Mouse (Mus musculus) heart, postnatal 0 days (tissue): Measurements from ENCODE around the gene H2al2a. TPM values are rescaled to one million over a fixed set of nuclear protein-coding genes. Genes with fewer than 3 reads are reported as not detected.

Experiments
- ATAC-seq: fragments of 200-750 bp; cut with Nextera tagmentation; 2 replicates; pipeline ENCODE4 v1.8.0; 2017; ENCODE audit warnings: low read depth, moderate number of reproducible peaks, moderate library complexity; ENCODE audit not compliant: insufficient read depth
- DNase-seq: peaks from one replicate; pipeline ENCODE4 v3.0.0-alpha.2; 2016; ENCODE audit warnings: low spot score
- H3K27ac ChIP-seq: fragments of 300-500 bp; sonication (generic); 2 replicates; pipeline ENCODE4 v1.5.1; 2014; ENCODE audit warnings: low read depth, mild to moderate bottlenecking
- H3K27me3 ChIP-seq: fragments of 300-500 bp; sonication (generic); 2 replicates; pipeline ENCODE4 v1.6.1; 2014; ENCODE audit warnings: low read length, mixed read lengths; ENCODE audit not compliant: control insufficient read depth, insufficient read depth
- H3K36me3 ChIP-seq: fragments of 300-500 bp; sonication (generic); replicated peaks from 2 replicates; pipeline ENCODE4 v1.6.1; 2014; ENCODE audit warnings: low read length, mixed read lengths; ENCODE audit not compliant: control insufficient read depth, insufficient read depth
- H3K4me1 ChIP-seq: fragments of 300-500 bp; sonication (generic); 2 replicates; pipeline ENCODE4 v1.6.1; 2014; ENCODE audit warnings: antibody characterized with exemption; ENCODE audit not compliant: control insufficient read depth, insufficient read depth
- H3K4me2 ChIP-seq: fragments of 300-500 bp; sonication (generic); 2 replicates; pipeline ENCODE4 v1.6.1; 2014; ENCODE audit warnings: low read depth, mild to moderate bottlenecking, low read length, moderate library complexity
- H3K4me3 ChIP-seq: fragments of 300-500 bp; sonication (generic); 2 replicates; pipeline ENCODE4 v1.5.1; 2014; ENCODE audit warnings: low read depth, low read length
- H3K9ac ChIP-seq: fragments of 300-500 bp; sonication (generic); replicated peaks from 2 replicates; pipeline ENCODE4 v1.6.1; 2014; ENCODE audit warnings: low read depth, low read length, mixed read lengths
- H3K9me3 ChIP-seq: fragments of 300-500 bp; sonication (generic); replicated peaks from 2 replicates; pipeline ENCODE4 v1.6.1; 2016; ENCODE audit warnings: low read length; ENCODE audit not compliant: control insufficient read depth
- CTCF ChIP-seq: IDR thresholded peaks from 2 replicates; pipeline ENCODE4 v1.5.1; 2016; ENCODE audit warnings: antibody characterized with exemption, control low read depth, low read depth
- EP300 ChIP-seq: IDR thresholded peaks from 2 replicates; pipeline ENCODE4 v1.6.1; 2016; ENCODE audit warnings: antibody characterized with exemption, low read depth
- WGBS: fragments of 180-500 bp; shearing (Covaris S2); extraction: QIAGEN DNeasy Blood & Tissue Kit; methylation state at CpG from one replicate; pipeline ENCODE4 v1.1.7; 2014; 5-methylcytosine and 5-hydroxymethylcytosine counted together
- polyA plus RNA-seq: library from polyadenylated mRNA; unstranded; fragments of >200 nt; fragmentation: Nextera tagmentation; extraction: Ambion mirVana; gene quantifications from 2 replicates; pipeline ENCODE4 v1.2.1, GENCODE M21; 2015
- total RNA-seq: library from RNA; depleted of rRNA; stranded (reverse); fragments of >200 nt; gene quantifications from 2 replicates; pipeline ENCODE4 v1.2.3, GENCODE M21; 2014; ENCODE audit warnings: low replicate concordance

H2al2a gene
- total and polyA plus RNA-seq, 2 experiments from 2014 or later, result not detected

DNA sequence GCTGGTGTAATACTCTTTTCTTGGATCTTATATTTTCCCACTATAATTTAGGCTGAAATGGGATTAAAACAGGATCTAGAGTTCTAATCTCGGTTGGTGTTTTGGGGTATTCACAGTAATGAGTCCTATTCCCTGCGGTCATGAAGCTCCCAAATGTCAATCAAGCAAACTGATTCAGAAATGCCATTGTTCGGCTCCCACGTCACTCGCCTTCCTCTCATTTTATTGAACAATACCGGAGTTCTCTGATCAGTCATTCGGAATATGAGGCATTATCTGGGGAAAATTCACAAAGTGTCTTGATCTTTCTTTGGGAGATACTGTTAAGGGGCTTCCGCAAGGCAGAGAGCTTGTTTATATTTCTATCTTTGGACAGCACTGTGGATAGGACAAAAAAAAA, 33.8 kb upstream of the H2al2a start:
- Histone ChIP-seq H3K27ac (no peak overlapping the region), H3K4me1 (peaks cover 5% of the 10 kb centered on the region; the same call in 1 of the 2 replicates), H3K27me3 (no peaks in the 10 kb centered on the region), H3K4me2 (peak overlapping the region; percentile 78), H3K4me3 (peak overlapping the region; percentile 46; the same call in 1 of the 2 replicates), H3K9ac (no peak overlapping the region), H3K36me3 (no peaks in the 10 kb centered on the region), H3K9me3 (no peaks in the 10 kb centered on the region)
- ATAC-seq (no peak), DNase-seq (peak; percentile 15)
- TF ChIP-seq CTCF, result no peak
- TF ChIP-seq EP300, result no peak
- WGBS, result 72% methylated on average over 8 of the region's 8 CpGs

GRCm38 (mm10) chr2:18029656-18030055, 32.9 kb upstream of the H2al2a start:
- ATAC-seq (no peak), DNase-seq (no peak)
- WGBS, result 91% methylated on average over 7 of the region's 7 CpGs
- H3K4me1 ChIP-seq, result peaks cover 5% of the 10 kb centered on the region; the same call in 1 of the 2 replicates
- TF ChIP-seq CTCF (no peak), EP300 (no peak)
- H3K4me2 ChIP-seq, result no peak overlapping the region
- H3K4me3 ChIP-seq, result no peak overlapping the region
- no peaks in the 10 kb centered on the region for H3K36me3 ChIP-seq
- H3K27me3 ChIP-seq, result no peaks in the 10 kb centered on the region
- H3K9ac ChIP-seq, result no peak overlapping the region
- H3K9me3 ChIP-seq, result no peaks in the 10 kb centered on the region
- no peak overlapping the region for H3K27ac ChIP-seq

GRCm38 (mm10) chr2:18028140-18029021, 31.6 kb upstream of the H2al2a start:
- WGBS, result under 1% methylated on average over 61 of the region's 61 CpGs
- DNase-seq, result peak; percentile 95
- H3K27me3 ChIP-seq, result no peaks in the 10 kb centered on the region
- H3K27ac ChIP-seq, result peak overlapping the region; percentile 99
- H3K36me3 ChIP-seq, result no peaks in the 10 kb centered on the region
- H3K4me3 ChIP-seq, result peak overlapping the region; percentile 71
- peak overlapping the region; percentile 85 for H3K9ac ChIP-seq
- TF ChIP-seq EP300 (peak; percentile 66; the same call in 1 of the 2 replicates), CTCF (no peak)
- H3K4me2 ChIP-seq, result peak overlapping the region; percentile 98
- ATAC-seq, result peak; percentile 81
- peaks cover 5% of the 10 kb centered on the region; the same call in 1 of the 2 replicates for H3K4me1 ChIP-seq
- H3K9me3 ChIP-seq, result no peaks in the 10 kb centered on the region

DNA sequence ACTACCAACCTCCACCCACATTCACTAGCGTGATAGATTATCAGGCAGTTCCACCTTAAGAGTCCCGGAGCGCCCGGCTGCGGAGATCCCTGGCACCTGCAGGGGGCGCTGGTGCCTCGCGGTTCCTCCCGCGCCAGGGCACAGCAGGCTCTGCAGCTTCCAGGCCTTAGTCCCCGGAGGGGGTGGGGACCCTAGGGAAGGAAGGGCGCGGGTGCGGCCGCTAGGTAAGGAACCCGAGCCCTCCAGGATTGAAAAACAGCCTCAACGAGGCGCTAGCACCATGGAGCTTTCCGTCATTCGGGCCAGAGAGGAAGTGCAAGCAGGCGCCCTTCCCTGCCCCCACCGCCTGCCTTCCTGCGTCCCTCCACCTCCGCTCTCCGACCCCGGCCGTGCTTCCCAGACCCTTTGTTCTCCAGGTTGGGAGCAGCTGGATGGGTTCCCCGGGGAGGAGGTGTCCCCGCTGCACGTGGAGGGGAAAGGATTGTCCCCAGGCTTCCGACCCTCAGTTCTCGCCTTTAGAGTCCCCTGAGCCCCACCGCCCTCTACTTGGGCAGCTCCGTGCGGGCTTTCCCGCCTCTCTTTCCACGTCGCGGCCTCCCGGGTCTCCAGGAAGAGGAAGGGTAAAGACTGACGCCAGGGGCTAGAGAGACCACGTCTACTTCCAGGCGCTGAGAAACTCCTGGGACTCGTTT, 30.8 kb upstream of the H2al2a start:
- DNase-seq (peak; percentile 96), ATAC-seq (peak; percentile 86)
- no peaks in the 10 kb centered on the region for H3K9me3 ChIP-seq
- 1% methylated on average over 43 of the region's 44 CpGs for WGBS
- peak overlapping the region; percentile 85 for H3K9ac ChIP-seq
- no peaks in the 10 kb centered on the region for H3K27me3 ChIP-seq
- peak overlapping the region; percentile 99 for H3K27ac ChIP-seq
- H3K4me1 ChIP-seq, result peaks cover 5% of the 10 kb centered on the region; the same call in 1 of the 2 replicates
- TF ChIP-seq EP300 (peak; percentile 88; the same call in 1 of the 2 replicates), CTCF (peak; percentile 93)
- peak overlapping the region; percentile 71 for H3K4me3 ChIP-seq
- H3K4me2 ChIP-seq, result peak overlapping the region; percentile 98
- H3K36me3 ChIP-seq, result no peaks in the 10 kb centered on the region

DNA sequence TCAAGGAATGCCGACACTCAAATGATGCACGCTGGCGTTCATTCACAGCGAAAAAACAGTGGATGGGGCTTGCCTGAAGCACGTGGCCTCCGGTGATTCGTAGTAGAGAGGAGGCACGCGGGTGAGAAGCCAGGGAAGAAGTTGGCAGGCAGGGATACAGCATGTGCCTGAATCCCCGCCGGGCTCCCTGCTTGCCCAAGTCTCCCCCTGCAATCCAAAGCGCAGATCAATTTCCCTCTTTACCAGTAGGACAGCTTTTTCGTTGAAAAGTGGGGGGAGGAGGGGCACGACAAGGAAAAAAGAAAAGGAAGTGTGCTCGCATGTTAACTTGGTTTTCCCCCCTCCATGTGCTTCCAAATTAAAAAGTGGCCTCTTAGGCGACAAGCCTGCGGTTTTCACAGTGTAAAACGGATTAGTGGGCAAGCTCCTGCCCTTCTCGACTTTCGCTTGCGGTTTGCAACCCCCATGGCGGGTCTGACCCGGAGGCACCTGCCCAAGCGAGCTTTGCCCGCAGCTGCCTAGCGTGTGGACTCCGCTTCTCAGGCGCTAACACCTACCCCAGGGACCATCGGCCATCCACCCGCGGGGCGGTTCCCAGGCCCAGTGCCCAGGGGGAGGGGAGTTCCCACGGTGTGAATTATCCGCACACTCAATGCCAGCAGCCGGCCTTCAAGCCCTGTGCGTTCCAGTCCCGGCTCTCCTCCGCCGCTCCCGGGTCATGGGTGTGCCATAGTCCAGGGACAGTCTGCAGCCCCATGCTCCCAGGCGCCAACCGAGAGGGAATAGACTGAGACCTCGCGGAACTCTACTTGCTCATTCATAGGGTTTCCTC, 29.6 kb upstream of the H2al2a start:
- Histone ChIP-seq H3K27ac (peak overlapping the region; percentile 61), H3K4me1 (no peaks in the 10 kb centered on the region), H3K9me3 (no peaks in the 10 kb centered on the region), H3K4me2 (peak overlapping the region; percentile 98), H3K27me3 (no peaks in the 10 kb centered on the region), H3K9ac (peak overlapping the region; percentile 71), H3K36me3 (no peaks in the 10 kb centered on the region), H3K4me3 (peak overlapping the region; percentile 71)
- peak; percentile 67 for DNase-seq
- under 1% methylated on average over 44 of the region's 44 CpGs for WGBS
- no peak for ATAC-seq
- TF ChIP-seq CTCF (no peak), EP300 (no peak)
